Mouse (Mus musculus): Measurements from ENCODE around the gene Vmn1r21.
"Not testable (repeated sequence)": the region's sequence is repeated elsewhere in the genome, so short reads cannot be mapped to it uniquely, and the experiment has no call there.

The Vmn1r21 gene

GRCm38 (mm10) chr6:57850286-57850685 lies at the start of gene Vmn1r21:
Gene Vmn1r21 (minus strand): TSS chr6:57850343.
- no peak for DNase-seq

- peak in 1 of 2 experiments; percentile 9 for DNase-seq
These were observed 9.2 kb upstream of the Vmn1r21 start for GRCm38 (mm10) chr6:57859043-57860042.

- not testable (repeated sequence) for DNase-seq
These were observed 1.0 kb upstream of the Vmn1r21 start for GRCm38 (mm10) chr6:57851177-57851576.

GRCm38 (mm10) chr6:57839693-57840408 lies 10.3 kb downstream of the Vmn1r21 start:
- DNase-seq = no peak

- DNase-seq = no peak
These were observed 24.9 kb downstream of the Vmn1r21 start for GRCm38 (mm10) chr6:57825259-57825715.

GRCm38 (mm10) chr6:57824422-57825258 lies 25.5 kb downstream of the Vmn1r21 start, which contains the start of gene Vopp1:
Gene Vopp1 (minus strand): TSS chr6:57825159.
- DNase-seq = peak; percentile 76 to 78

GRCm38 (mm10) chr6:57823461-57823860 lies 26.7 kb downstream of the Vmn1r21 start:
- no peak for DNase-seq

- no peak for DNase-seq
These were observed 27.3 kb downstream of the Vmn1r21 start for GRCm38 (mm10) chr6:57822648-57823410.

GRCm38 (mm10) chr6:57814436-57814940 lies 35.7 kb downstream of the Vmn1r21 start:
- no peak for DNase-seq

- no peak for DNase-seq
These were observed 38.1 kb downstream of the Vmn1r21 start for GRCm38 (mm10) chr6:57811748-57812730.

- DNase-seq = no peak
These were observed 44.7 kb downstream of the Vmn1r21 start for GRCm38 (mm10) chr6:57805218-57806069.

GRCm38 (mm10) chr6:57803130-57803529 lies 47.0 kb downstream of the Vmn1r21 start:
- DNase-seq = no peak

GRCm38 (mm10) chr6:57798986-57799385 lies 51.2 kb downstream of the Vmn1r21 start:
- no peak for DNase-seq

- DNase-seq = no peak
These were observed 53.2 kb downstream of the Vmn1r21 start for GRCm38 (mm10) chr6:57796853-57797423.

GRCm38 (mm10) chr6:57795835-57796234 lies 54.3 kb downstream of the Vmn1r21 start:
- DNase-seq = no peak

All from cerebellum, postnatal 36 days (tissue).